Mouse (Mus musculus) E14TG2a.4 (cell line): ENCODE measurements around the gene Magi1.

Experiments used
- H3K27me3 ChIP-seq: 2 replicates; pipeline ENCODE4 v1.6.1; 2014; ENCODE audit warnings: low read length, control low read depth; ENCODE audit not compliant: insufficient read depth
- H3K36me3 ChIP-seq: 2 replicates; pipeline ENCODE4 v1.6.1; 2014; ENCODE audit warnings: low read length, control low read depth; ENCODE audit not compliant: insufficient read depth
- H3K4me1 ChIP-seq: replicated peaks from 2 replicates; pipeline ENCODE4 v1.6.1; 2014; ENCODE audit warnings: low read depth, low read length, control low read depth
- H3K4me3 ChIP-seq: replicated peaks from 2 replicates; pipeline ENCODE4 v1.5.1; 2014; ENCODE audit warnings: mild to moderate bottlenecking, low read length
- H3K9me3 ChIP-seq: 2 replicates; pipeline ENCODE4 v1.6.1; 2014; ENCODE audit warnings: low read length, control low read depth
- CTCF ChIP-seq: conservative IDR thresholded peaks from 2 replicates; pipeline ENCODE4 v1.5.1; 2014; ENCODE audit warnings: low read length
- NANOG ChIP-seq: IDR thresholded peaks from 2 replicates; pipeline ENCODE4 v1.6.1; 2014; ENCODE audit warnings: borderline replicate concordance, low read length, mixed read lengths
- POU5F1 ChIP-seq: IDR thresholded peaks from 2 replicates; pipeline ENCODE4 v1.6.1; 2014; ENCODE audit warnings: low read length, borderline replicate concordance

The Magi1 gene

DNA sequence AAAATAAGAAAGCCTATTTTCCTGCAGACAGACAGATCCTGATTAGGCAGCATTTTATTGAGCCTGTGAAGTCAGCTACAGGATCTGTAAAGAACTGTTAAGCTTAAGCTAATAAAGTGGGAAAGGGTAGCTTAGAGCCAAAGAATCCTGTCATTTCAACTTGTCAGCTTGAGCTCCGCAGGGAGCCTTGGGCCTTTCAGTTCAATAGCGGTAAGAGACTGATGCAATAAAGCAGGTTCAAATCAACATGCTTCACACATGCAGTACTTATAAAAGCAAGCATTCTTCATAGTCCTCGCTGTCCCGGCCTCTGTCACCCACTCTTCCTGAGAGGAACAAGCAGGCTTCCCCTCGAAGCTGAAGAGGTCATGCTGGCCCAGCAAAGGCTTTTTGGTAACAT lies 199.0 kb downstream of the Magi1 start:
- Histone ChIP-seq H3K36me3 (no peaks in the 10 kb centered on the region), H3K4me1 (peaks cover 24% of the 10 kb centered on the region), H3K9me3 (no peaks in the 10 kb centered on the region), H3K4me3 (no peak overlapping the region), H3K27me3 (no peaks in the 10 kb centered on the region)
- TF ChIP-seq NANOG: no peak
- no peak for TF ChIP-seq CTCF
- no peak for TF ChIP-seq POU5F1

DNA sequence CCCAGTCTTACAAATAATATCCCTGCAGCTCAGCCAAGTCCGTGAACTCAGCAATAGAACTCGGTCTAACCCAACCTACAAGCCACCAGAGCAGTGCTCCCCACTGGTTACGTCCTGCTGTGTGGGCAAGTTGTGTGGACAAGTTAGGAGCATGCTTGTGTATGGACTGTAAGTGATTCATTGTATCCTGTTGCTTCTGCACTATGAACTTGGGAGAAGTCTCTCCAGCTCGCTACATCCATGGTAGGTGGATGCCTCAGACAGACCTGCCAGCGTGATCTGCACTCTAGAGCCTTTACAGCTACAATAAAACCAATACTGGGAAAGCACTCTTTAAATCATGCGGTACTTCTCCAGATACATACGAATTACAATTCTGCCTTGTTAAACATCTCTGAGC lies 200.3 kb downstream of the Magi1 start:
- no peaks in the 10 kb centered on the region for H3K36me3 ChIP-seq
- no peaks in the 10 kb centered on the region for H3K9me3 ChIP-seq
- H3K4me3 ChIP-seq: no peak overlapping the region
- no peaks in the 10 kb centered on the region for H3K27me3 ChIP-seq
- TF ChIP-seq POU5F1 (no peak), CTCF (no peak), NANOG (no peak)
- H3K4me1 ChIP-seq: peaks cover 37% of the 10 kb centered on the region

DNA sequence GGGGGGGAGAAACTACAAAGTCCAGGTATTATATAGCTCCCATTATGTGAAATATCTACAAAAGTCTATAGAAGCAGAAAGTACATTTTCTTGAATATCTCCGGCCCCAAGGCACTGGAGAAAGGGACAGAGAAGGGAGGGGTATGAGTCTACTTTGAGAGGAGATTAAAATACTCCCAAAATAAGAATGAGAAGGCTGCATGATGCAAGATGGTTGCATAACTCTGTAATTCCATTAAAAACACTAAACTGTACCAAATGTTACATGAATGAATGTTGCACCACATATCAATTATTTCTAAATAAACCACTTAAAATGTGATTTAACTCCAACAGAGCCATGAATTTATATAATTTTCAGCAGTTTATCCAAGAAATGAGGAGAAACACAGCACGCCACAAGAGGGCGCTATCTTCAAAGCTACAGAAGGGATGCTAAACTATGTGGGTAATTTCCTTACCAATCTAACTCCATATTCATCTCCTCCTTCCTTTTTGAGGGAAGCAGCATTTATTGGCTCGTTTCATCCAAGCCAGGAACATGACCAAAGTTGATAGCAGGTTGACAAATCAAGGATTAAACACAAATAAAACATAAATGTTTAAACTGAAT lies 202.7 kb downstream of the Magi1 start:
- H3K4me3 ChIP-seq: no peak overlapping the region

DNA sequence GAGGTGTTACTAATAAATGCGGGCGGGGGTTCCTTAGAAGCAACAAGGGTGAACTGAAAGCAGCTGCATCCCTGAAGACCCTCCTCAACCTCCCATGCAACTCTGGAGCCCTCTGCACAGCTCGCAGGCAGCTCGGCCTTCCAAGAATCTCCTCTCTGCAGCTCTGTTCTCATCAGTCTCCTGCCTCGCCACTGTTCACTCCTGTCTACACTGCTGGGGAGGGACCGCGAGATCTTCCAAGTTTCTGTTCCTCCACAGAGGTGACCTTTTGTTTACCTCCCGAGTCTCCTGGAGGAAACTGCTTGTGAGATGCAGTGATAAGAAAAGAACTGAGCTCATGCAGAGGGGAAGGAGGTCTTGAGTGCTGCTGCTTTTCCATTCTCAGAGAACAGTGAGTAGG lies 204.8 kb downstream of the Magi1 start:
- H3K4me3 ChIP-seq: 0 out of 2 replicates have a peak overlapping the region, but pooled peaks have one; percentile 20
- H3K27me3 ChIP-seq: no peaks in the 10 kb centered on the region
- no peaks in the 10 kb centered on the region for H3K9me3 ChIP-seq
- TF ChIP-seq CTCF (no peak), POU5F1 (no peak), NANOG (no peak)
- H3K4me1 ChIP-seq: peaks cover 34% of the 10 kb centered on the region
- no peaks in the 10 kb centered on the region for H3K36me3 ChIP-seq

More for the DNA sequence above, 202.7 kb downstream of the Magi1 start:
- no peaks in the 10 kb centered on the region for H3K27me3 ChIP-seq
- no peaks in the 10 kb centered on the region for H3K9me3 ChIP-seq
- H3K36me3 ChIP-seq: no peaks in the 10 kb centered on the region
- TF ChIP-seq POU5F1 (no peak), CTCF (peak; percentile 84)
- H3K4me1 ChIP-seq: peaks cover 39% of the 10 kb centered on the region

DNA sequence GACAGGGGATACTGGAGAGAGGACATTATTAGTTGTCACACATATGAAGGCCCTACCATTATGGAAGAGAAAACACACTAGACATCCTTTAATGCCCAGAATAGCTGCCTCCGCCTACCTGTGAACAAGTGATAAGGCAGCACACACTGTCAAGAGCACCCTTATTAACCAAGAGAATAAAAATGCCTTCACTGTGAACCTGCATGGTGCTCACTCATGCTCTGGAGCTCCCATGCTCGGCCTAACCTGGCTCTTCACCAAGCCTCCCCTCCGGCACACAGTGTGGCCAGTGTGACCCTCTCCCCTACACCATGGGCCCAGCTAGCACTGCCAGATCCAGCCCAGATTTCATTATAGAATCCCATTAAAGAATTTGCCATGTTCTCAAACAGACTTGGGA lies 206.7 kb downstream of the Magi1 start:
- Histone ChIP-seq H3K36me3 (no peaks in the 10 kb centered on the region), H3K27me3 (no peaks in the 10 kb centered on the region), H3K4me3 (no peak overlapping the region), H3K9me3 (no peaks in the 10 kb centered on the region), H3K4me1 (peaks cover 20% of the 10 kb centered on the region)
- no peak for TF ChIP-seq CTCF
- TF ChIP-seq POU5F1: no peak
- TF ChIP-seq NANOG: no peak

DNA sequence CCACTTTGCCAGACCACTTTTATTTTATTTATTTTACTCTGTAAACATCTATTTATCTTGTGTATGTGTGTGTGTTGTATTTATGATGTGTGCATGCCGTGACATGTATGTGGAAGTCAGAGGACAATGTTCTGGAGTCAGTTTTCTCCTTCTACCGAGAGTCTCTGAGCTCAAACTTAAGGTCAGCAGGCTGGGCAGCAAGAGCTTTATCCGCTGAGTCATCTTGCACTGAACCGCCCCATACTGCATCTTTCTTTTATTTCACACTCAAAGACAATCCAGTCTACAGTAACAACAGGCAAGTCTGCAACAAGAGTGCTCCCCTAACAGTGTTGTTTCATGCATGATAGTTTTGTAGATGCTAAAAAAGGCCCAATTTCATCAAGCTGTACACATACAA lies 207.7 kb downstream of the Magi1 start:
- H3K27me3 ChIP-seq: no peaks in the 10 kb centered on the region
- H3K36me3 ChIP-seq: no peaks in the 10 kb centered on the region
- no peak for TF ChIP-seq CTCF
- TF ChIP-seq POU5F1: no peak
- TF ChIP-seq NANOG: no peak
- no peaks in the 10 kb centered on the region for H3K9me3 ChIP-seq
- H3K4me1 ChIP-seq: peaks cover 20% of the 10 kb centered on the region
- no peak overlapping the region for H3K4me3 ChIP-seq

DNA sequence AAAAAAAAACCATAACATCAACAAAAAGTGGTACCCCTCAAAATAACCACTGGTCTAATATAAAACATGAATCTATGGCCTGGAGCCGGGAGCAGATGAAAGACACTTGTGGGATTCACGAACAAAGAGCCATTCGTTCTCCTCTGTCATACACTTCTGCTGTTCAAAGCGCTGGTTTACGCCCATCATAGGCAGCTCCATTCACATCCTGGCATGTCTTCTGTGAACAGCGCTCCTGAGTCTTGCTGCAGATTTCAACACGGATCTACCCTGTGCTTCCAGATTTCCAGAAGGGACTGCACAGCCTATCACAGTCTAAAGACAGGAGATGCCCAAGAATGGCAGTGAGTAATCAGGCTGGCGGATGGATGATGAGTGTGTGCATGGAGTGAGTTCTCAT lies 208.5 kb downstream of the Magi1 start:
- peaks cover 20% of the 10 kb centered on the region for H3K4me1 ChIP-seq
- no peaks in the 10 kb centered on the region for H3K36me3 ChIP-seq
- no peak overlapping the region for H3K4me3 ChIP-seq
- no peaks in the 10 kb centered on the region for H3K9me3 ChIP-seq
- TF ChIP-seq NANOG (no peak), POU5F1 (no peak), CTCF (no peak)
- no peaks in the 10 kb centered on the region for H3K27me3 ChIP-seq

DNA sequence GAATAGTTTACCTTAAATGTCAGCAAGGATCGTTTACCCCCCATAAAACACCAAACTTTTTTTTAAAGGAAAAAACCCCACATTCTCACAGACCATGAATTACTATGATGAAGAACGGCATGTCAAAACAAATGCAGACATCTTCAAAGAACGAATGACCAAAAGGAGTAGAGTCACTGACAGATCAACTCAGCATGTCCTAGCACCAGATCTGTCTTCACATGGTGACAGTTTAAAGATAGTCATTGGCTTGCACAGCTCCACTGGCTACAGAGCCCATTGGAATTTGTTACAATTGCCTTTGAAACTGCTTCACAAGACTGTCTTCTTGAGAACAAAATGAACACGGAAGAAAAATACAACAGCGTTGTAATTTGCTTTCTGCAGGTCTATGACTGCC lies 212.0 kb downstream of the Magi1 start:
- no peaks in the 10 kb centered on the region for H3K36me3 ChIP-seq
- H3K27me3 ChIP-seq: no peaks in the 10 kb centered on the region
- TF ChIP-seq CTCF (no peak), NANOG (no peak), POU5F1 (no peak)
- H3K4me3 ChIP-seq: no peak overlapping the region
- H3K9me3 ChIP-seq: no peaks in the 10 kb centered on the region
- H3K4me1 ChIP-seq: 0 out of 2 replicates have a peak, but pooled peaks cover 6% of the 10 kb centered on the region

DNA sequence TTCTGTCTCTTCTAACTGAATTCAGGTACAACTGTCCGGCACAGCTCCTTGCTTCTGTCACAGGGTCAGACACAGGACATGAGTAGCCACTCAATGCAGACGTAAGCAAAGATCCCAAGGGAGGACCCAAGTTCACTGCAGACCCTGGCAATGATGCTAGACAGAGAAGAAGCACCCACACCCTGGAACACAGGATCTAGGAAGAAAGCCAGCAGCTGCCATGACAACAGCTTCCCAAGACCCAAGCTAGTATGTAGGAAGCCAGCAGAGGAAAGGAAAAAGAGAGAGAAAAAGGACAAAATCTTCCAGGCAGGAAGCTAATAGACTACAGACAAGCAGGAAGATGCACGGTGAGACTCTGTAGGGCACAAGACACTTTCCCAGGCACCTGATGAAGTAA lies 213.0 kb downstream of the Magi1 start:
- Histone ChIP-seq H3K4me1 (0 out of 2 replicates have a peak, but pooled peaks cover 3% of the 10 kb centered on the region), H3K36me3 (no peaks in the 10 kb centered on the region), H3K4me3 (no peak overlapping the region), H3K27me3 (no peaks in the 10 kb centered on the region), H3K9me3 (no peaks in the 10 kb centered on the region)
- TF ChIP-seq POU5F1 (no peak), NANOG (no peak), CTCF (no peak)
